ENCODE assay signal across 2 mouse cellular contexts in the genomic region with DNA sequence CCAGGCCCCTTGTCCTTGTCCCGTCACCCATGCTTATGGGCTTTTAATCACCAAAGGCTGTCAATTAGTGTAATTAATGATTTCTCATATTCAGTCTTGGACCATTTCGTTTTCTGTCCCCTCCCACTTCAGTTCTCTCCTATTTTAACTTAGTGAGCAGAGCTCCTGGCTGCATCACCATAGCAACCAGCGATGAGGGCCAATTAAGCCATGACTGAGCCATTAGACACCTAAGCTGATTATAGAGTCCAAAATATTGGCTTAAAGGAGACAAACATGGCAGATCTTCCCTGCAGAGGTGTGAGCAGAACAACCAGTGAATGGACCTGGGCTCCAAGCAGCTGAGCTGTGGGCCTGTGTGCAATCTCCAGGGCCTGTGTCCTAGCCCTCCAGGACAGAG. TPM values are rescaled to one million over a fixed set of nuclear protein-coding genes. Genes with fewer than 3 reads are reported as not detected.
"Had no signal": no experiment of that assay in that cellular context is flagged by ENCODE, and none has a peak within 500 bp of the region (broad histone marks: within the 10 kb centered on the region; RNA-seq: fewer than 3 reads in every experiment).

No protein-coding gene starts in this region.

RNA-seq across cellular contexts. Expression of a gene that starts 40.1 kb away (rescaled TPM):
- total RNA-seq: neutrophil, adult 5-6 weeks had no signal
- polyA plus RNA-seq: myocyte had no signal
